33 mouse cellular contexts compared by ENCODE assay signal in genomic region chr1:35366559-35366958, GRCm38 (mm10).
"Had no signal": no experiment of that assay in that cellular context is flagged by ENCODE, and none has a peak within 500 bp of the region (broad histone marks: within the 10 kb centered on the region; RNA-seq: fewer than 3 reads in every experiment).

No protein-coding gene starts in this region.

- H3K27ac ChIP-seq: heart, adult 2 months; heart, embryonic 10.5 days; heart, embryonic 13.5 days; heart, embryonic 15.5 days; hindbrain, embryonic 10.5 days; hindbrain, embryonic 12.5 days; hindbrain, embryonic 13.5 days; hindbrain, embryonic 14.5 days; hindbrain, embryonic 15.5 days; hindbrain, postnatal 0 days; kidney, embryonic 15.5 days; kidney, postnatal 0 days; layer of hippocampus, adult 2 months; left cerebral cortex, adult 2 months had no signal

- H3K36me3 ChIP-seq: heart, embryonic 10.5 days; heart, embryonic 12.5 days; heart, embryonic 13.5 days; heart, embryonic 15.5 days; hindbrain, embryonic 10.5 days; hindbrain, embryonic 12.5 days; hindbrain, embryonic 13.5 days; hindbrain, embryonic 15.5 days; kidney, embryonic 15.5 days had no signal

- H3K4me2 ChIP-seq: heart, embryonic 12.5 days; heart, embryonic 13.5 days; heart, embryonic 15.5 days; hindbrain, embryonic 12.5 days; hindbrain, embryonic 13.5 days; hindbrain, embryonic 14.5 days; hindbrain, embryonic 15.5 days; kidney, embryonic 15.5 days had no signal

- DNase-seq: heart, adult 2 months; heart, postnatal 10 days; heart, postnatal 14 days; heart, postnatal 36 days; heart, postnatal 4 days; kidney, adult 11 months; kidney, adult 18-20 months; kidney, adult 2 months; kidney, adult 8-10 months; kidney, adult 9 months; kidney, postnatal 10 days; kidney, postnatal 14 days; kidney, postnatal 25 days; kidney, postnatal 36 days; kidney, postnatal 4 days; layer of hippocampus, adult 9-11 months; layer of hippocampus, postnatal 36 days had no signal

- ATAC-seq: hindbrain, embryonic 16.5 days; hindbrain, postnatal 0 days; inflammation-experienced regulatory T-cells, adult 6 months had no signal

- H3K4me3 ChIP-seq: heart, adult 2 months; heart, embryonic 10.5 days; heart, embryonic 12.5 days; heart, embryonic 13.5 days; heart, embryonic 15.5 days; hindbrain, embryonic 10.5 days; hindbrain, embryonic 12.5 days; hindbrain, embryonic 13.5 days; hindbrain, embryonic 15.5 days; kidney, embryonic 15.5 days; layer of hippocampus, adult 2 months; left cerebral cortex, adult 2 months had no signal

- H3K27me3 ChIP-seq: heart, embryonic 12.5 days; heart, embryonic 13.5 days; heart, embryonic 15.5 days; hindbrain, embryonic 12.5 days; hindbrain, embryonic 13.5 days; hindbrain, embryonic 15.5 days; kidney, embryonic 15.5 days had no signal

- H3K9me3 ChIP-seq: heart, embryonic 10.5 days; heart, embryonic 12.5 days; heart, embryonic 13.5 days; heart, embryonic 15.5 days; hindbrain, embryonic 10.5 days; hindbrain, embryonic 12.5 days; hindbrain, embryonic 13.5 days; hindbrain, embryonic 15.5 days; kidney, embryonic 15.5 days had no signal

- H3K4me1 ChIP-seq: heart, embryonic 10.5 days; heart, embryonic 12.5 days; heart, embryonic 13.5 days; heart, embryonic 15.5 days; hindbrain, embryonic 10.5 days; hindbrain, embryonic 12.5 days; hindbrain, embryonic 13.5 days; hindbrain, embryonic 15.5 days; kidney, embryonic 15.5 days had no signal

- H3K9ac ChIP-seq: heart, embryonic 12.5 days; heart, embryonic 13.5 days; heart, embryonic 15.5 days; hindbrain, embryonic 12.5 days; hindbrain, embryonic 13.5 days; hindbrain, embryonic 14.5 days; hindbrain, embryonic 15.5 days; kidney, embryonic 15.5 days had no signal
